Mouse (Mus musculus): ENCODE measurements around the gene Marcks.
"Not testable (repeated sequence)": the region's sequence is repeated elsewhere in the genome, so short reads cannot be mapped to it uniquely, and the experiment has no call there.

Marcks gene

GRCm38 (mm10) chr10:37135951-37136751 is 2.6 kb downstream of the Marcks start:
- no peak for DNase-seq (ENCODE audit: extremely low read depth, low read depth)

- no peak for DNase-seq (ENCODE audit: extremely low read depth, low read depth)
These were observed 4.6 kb downstream of the Marcks start for GRCm38 (mm10) chr10:37133876-37134708.

GRCm38 (mm10) chr10:37132671-37133070 is 6.0 kb downstream of the Marcks start:
- no peak for DNase-seq (ENCODE audit: extremely low read depth, low read depth)

- DNase-seq (ENCODE audit: extremely low read depth, low read depth): no peak
These were observed 9.1 kb downstream of the Marcks start for GRCm38 (mm10) chr10:37129652-37130051.

GRCm38 (mm10) chr10:37115329-37115728 is 23.4 kb downstream of the Marcks start:
- DNase-seq (ENCODE audit: extremely low read depth, low read depth): no peak

- DNase-seq (ENCODE audit: extremely low read depth, low read depth): no peak
These were observed 25.9 kb downstream of the Marcks start for GRCm38 (mm10) chr10:37112812-37113211.

GRCm38 (mm10) chr10:37112362-37112761 is 26.4 kb downstream of the Marcks start:
- DNase-seq (ENCODE audit: extremely low read depth, low read depth): no peak

- DNase-seq (ENCODE audit: extremely low read depth, low read depth): no peak
These were observed 27.3 kb downstream of the Marcks start for GRCm38 (mm10) chr10:37111432-37111831.

- DNase-seq (ENCODE audit: extremely low read depth, low read depth): no peak
These were observed 31.7 kb downstream of the Marcks start for GRCm38 (mm10) chr10:37106871-37107627.

GRCm38 (mm10) chr10:37106303-37106702 is 32.4 kb downstream of the Marcks start:
- no peak for DNase-seq (ENCODE audit: extremely low read depth, low read depth)

GRCm38 (mm10) chr10:37102227-37103080 is 36.3 kb downstream of the Marcks start:
- no peak for DNase-seq (ENCODE audit: extremely low read depth, low read depth)

GRCm38 (mm10) chr10:37101733-37102132 is 37.0 kb downstream of the Marcks start:
- DNase-seq (ENCODE audit: extremely low read depth, low read depth): no peak

- no peak for DNase-seq (ENCODE audit: extremely low read depth, low read depth)
These were observed 42.2 kb downstream of the Marcks start for GRCm38 (mm10) chr10:37096529-37096928.

GRCm38 (mm10) chr10:37095803-37096202 is 42.9 kb downstream of the Marcks start:
- DNase-seq (ENCODE audit: extremely low read depth, low read depth): no peak

- no peak for DNase-seq (ENCODE audit: extremely low read depth, low read depth)
These were observed 45.4 kb downstream of the Marcks start for GRCm38 (mm10) chr10:37093306-37093705.

GRCm38 (mm10) chr10:37090411-37090810 is 48.3 kb downstream of the Marcks start:
- no peak for DNase-seq (ENCODE audit: extremely low read depth, low read depth)

GRCm38 (mm10) chr10:37084071-37084470 is 54.6 kb downstream of the Marcks start:
- not testable (repeated sequence) for DNase-seq (ENCODE audit: extremely low read depth, low read depth)

Measured in MEL-GATA-1-ER (cell line).